Mouse (Mus musculus) lung, adult 2 months (tissue): ENCODE results near the gene Slc43a2.

Experiments
- CTCF ChIP-seq: fragments of 200-500 bp; IDR thresholded peaks from 2 replicates; pipeline ENCODE4 v1.5.1; 2011; ENCODE audit warnings: mild to moderate bottlenecking, low read length, control low read depth; ENCODE audit not compliant: insufficient read depth
- POLR2A ChIP-seq: fragments of 200-500 bp; IDR thresholded peaks from 2 replicates; pipeline ENCODE4 v1.6.1; 2011; ENCODE audit warnings: low read depth, mild to moderate bottlenecking, control low read depth, low read length, borderline replicate concordance; ENCODE audit errors: extremely low read depth

- TF ChIP-seq CTCF = no peak
- TF ChIP-seq POLR2A = no peak
These were observed 31.3 kb downstream of the Slc43a2 start for GRCm38 (mm10) chr11:75562840-75563239.
